ENCODE assay signal across 9 mouse cellular contexts in genomic region chr8:94186542-94186941, GRCm38 (mm10). TPM values are rescaled to one million over a fixed set of nuclear protein-coding genes. Genes with fewer than 3 reads are reported as not detected.
DNase-seq lines count a peak whose midpoint lies in the region; ATAC-seq and TF ChIP-seq lines count a peak whose summit lies in the region.
"Had no signal": no experiment of that assay in that cellular context is flagged by ENCODE, and none has a peak within 500 bp of the region (broad histone marks: within the 10 kb centered on the region; RNA-seq: fewer than 3 reads in every experiment).

No protein-coding gene starts in this region.

- no peak overlapping the region for H3K27ac ChIP-seq in hindbrain, postnatal 0 days
- peak overlapping the region; percentile 96 for H3K27ac ChIP-seq in liver, embryonic 13.5 days
- H3K27ac ChIP-seq in thymus, adult 2 months (ENCODE audit: control insufficient read depth, insufficient read depth, low read length): no peak overlapping the region

- H3K9ac ChIP-seq in hindbrain, postnatal 0 days (replicated peaks; ENCODE audit: low read length): no peak overlapping the region
- peak overlapping the region; percentile 72 for H3K9ac ChIP-seq in liver, embryonic 13.5 days

- TF ChIP-seq POLR2A in thymus, adult 2 months (IDR thresholded peaks at IDR 0.05; ENCODE audit: control insufficient read depth, extremely low read depth, insufficient read depth, low read length, poor library complexity): no peak

- H3K4me1 ChIP-seq in hindbrain, postnatal 0 days (ENCODE audit: insufficient read depth, low read length): peaks cover 5% of the 10 kb centered on the region; the same call in 1 of the 2 replicates
- peaks cover 91% of the 10 kb centered on the region for H3K4me1 ChIP-seq in liver, embryonic 13.5 days (replicated peaks)
- peaks cover 15% of the 10 kb centered on the region for H3K4me1 ChIP-seq in thymus, adult 2 months (replicated peaks; ENCODE audit: control insufficient read depth, insufficient read depth, low read length)

- 10% methylated on average over 17 of the region's 17 CpGs for WGBS in hindbrain, postnatal 0 days
- WGBS in liver, embryonic 13.5 days (ENCODE audit: insufficient replicate concordance): under 1% methylated on average over 17 of the region's 17 CpGs
- WGBS in thymus, adult 2 months: 4% methylated on average over 17 of the region's 17 CpGs

- no peaks in the 10 kb centered on the region for H3K9me3 ChIP-seq in hindbrain, postnatal 0 days (ENCODE audit: low read length)
- no peaks in the 10 kb centered on the region for H3K9me3 ChIP-seq in liver, embryonic 13.5 days (replicated peaks)

- H3K27me3 ChIP-seq in hindbrain, postnatal 0 days (ENCODE audit: insufficient read depth, low read length): peaks cover 12% of the 10 kb centered on the region; the same call in 1 of the 2 replicates
- H3K27me3 ChIP-seq in liver, embryonic 13.5 days: peaks cover 45% of the 10 kb centered on the region
- H3K27me3 ChIP-seq in thymus, adult 2 months (ENCODE audit: control insufficient read depth, insufficient read depth, low read length): peaks cover 3% of the 10 kb centered on the region; the same call in 1 of the 2 replicates

- peak overlapping the region; percentile 7; the same call in 1 of the 2 replicates for H3K4me3 ChIP-seq in hindbrain, postnatal 0 days (ENCODE audit: low read length)
- peak overlapping the region; percentile 34 for H3K4me3 ChIP-seq in liver, embryonic 13.5 days (replicated peaks)
- H3K4me3 ChIP-seq in thymus, adult 2 months (ENCODE audit: control insufficient read depth, insufficient read depth, low read length): no peak overlapping the region

- no peaks in the 10 kb centered on the region for H3K36me3 ChIP-seq in hindbrain, postnatal 0 days (ENCODE audit: insufficient read depth, low read length)
- no peaks in the 10 kb centered on the region for H3K36me3 ChIP-seq in liver, embryonic 13.5 days
- no peaks in the 10 kb centered on the region for H3K36me3 ChIP-seq in thymus, adult 2 months (ENCODE audit: control insufficient read depth, insufficient read depth, low read length)

- ATAC-seq in frontal cortex, adult (ENCODE audit: low TSS enrichment): 0 out of 2 replicates have a peak, but pooled peaks have one; percentile 8
- peak; percentile 37 for ATAC-seq in hindbrain, postnatal 0 days
- ATAC-seq in liver, embryonic 13.5 days (ENCODE audit: low read depth): peak; percentile 83

- peak; percentile 81 for TF ChIP-seq CTCF in hindbrain, postnatal 0 days (IDR thresholded peaks at IDR 0.05; ENCODE audit: low read depth)
- TF ChIP-seq CTCF in thymus, adult 2 months (IDR thresholded peaks at IDR 0.05; ENCODE audit: borderline replicate concordance, control insufficient read depth, extremely low read depth, insufficient read depth, low read length, poor library complexity): peak; percentile 64; the same call in 1 of the 2 replicates

- DNase-seq in frontal cortex, postnatal 36 days (ENCODE audit: low spot score in 2 of 2): no peak
- peak; percentile 79 for DNase-seq in cerebellum, adult 9-10 months
- DNase-seq in gastrocnemius, adult 18-20 months (ENCODE audit: low spot score): peak; percentile 82
- DNase-seq in hindbrain, postnatal 0 days (ENCODE audit: low spot score): peak; percentile 83
- peak; percentile 89 for DNase-seq in liver, embryonic 13.5 days
- DNase-seq in neural tube, embryonic 10.5 days (ENCODE audit: extremely low spot score, low spot score): peak; percentile 73
- peak; percentile 77 for DNase-seq in thymus, adult 2 months

- H3K4me2 ChIP-seq in hindbrain, postnatal 0 days (ENCODE audit: low read depth, low read length): peak overlapping the region; percentile 36
- H3K4me2 ChIP-seq in liver, embryonic 13.5 days: peak overlapping the region; percentile 70

RNA-seq across cellular contexts. Expression of gene Mt1, which starts 7.7 kb away (rescaled TPM):
- total RNA-seq in gastrocnemius, adult 18-20 months (2021): 100 to 1,000 TPM in 1 of 2 experiments, 10 to 100 TPM in 1; 22.5 to 181 TPM
- total RNA-seq in hindbrain, postnatal 0 days (2014; rRNA removed): 648 and 1,037 TPM in 2 replicates
- 742 and 847 TPM in 2 replicates for polyA plus RNA-seq in hindbrain, postnatal 0 days (2015; fragmentation: Nextera tagmentation; extraction: Ambion mirVana)
- 3,562 and 4,215 TPM in 2 replicates for polyA plus RNA-seq in liver, embryonic 13.5 days (2015; fragmentation: Nextera tagmentation; extraction: Ambion mirVana)
- polyA plus RNA-seq in thymus, adult 2 months (2012; rRNA removed): 155 and 260 TPM in 2 replicates

RNA-seq across cellular contexts. Expression of gene Mt2, which starts 14.1 kb away (rescaled TPM):
- 100 to 1,000 TPM in 1 of 2 experiments, 10 to 100 TPM in 1; 18.7 to 229 TPM for total RNA-seq in gastrocnemius, adult 18-20 months (2021)
- 109 and 110 TPM in 2 replicates for total RNA-seq in hindbrain, postnatal 0 days (2014; rRNA removed)
- polyA plus RNA-seq in hindbrain, postnatal 0 days (2015; fragmentation: Nextera tagmentation; extraction: Ambion mirVana): 202 and 239 TPM in 2 replicates
- polyA plus RNA-seq in liver, embryonic 13.5 days (2015; fragmentation: Nextera tagmentation; extraction: Ambion mirVana): 1,104 and 1,162 TPM in 2 replicates
- 16.2 and 21.0 TPM in 2 replicates for polyA plus RNA-seq in thymus, adult 2 months (2012; rRNA removed)

RNA-seq across cellular contexts. Expression of gene Nup93, which starts 27.8 kb away (rescaled TPM):
- total RNA-seq in gastrocnemius, adult 18-20 months (2021): 10 to 100 TPM in 1 of 2 experiments, 1 to 10 TPM in 1; 9.9 to 10.3 TPM
- 33.1 and 43.3 TPM in 2 replicates for total RNA-seq in hindbrain, postnatal 0 days (2014; rRNA removed)
- polyA plus RNA-seq in hindbrain, postnatal 0 days (2015; fragmentation: Nextera tagmentation; extraction: Ambion mirVana): 42.3 and 44.8 TPM in 2 replicates
- 58.7 and 65.6 TPM in 2 replicates for polyA plus RNA-seq in liver, embryonic 13.5 days (2015; fragmentation: Nextera tagmentation; extraction: Ambion mirVana)
- 28.1 and 28.2 TPM in 2 replicates for polyA plus RNA-seq in thymus, adult 2 months (2012; rRNA removed)

RNA-seq across cellular contexts. Expression of gene Mt3, which starts 34.1 kb away (rescaled TPM):
- 1 to 10 TPM in 1 of 2 experiments, under 1 TPM in 1; 0.78 to 1.8 TPM for total RNA-seq in gastrocnemius, adult 18-20 months (2021)
- total RNA-seq in hindbrain, postnatal 0 days (2014; rRNA removed): 631 and 889 TPM in 2 replicates
- 445 and 458 TPM in 2 replicates for polyA plus RNA-seq in hindbrain, postnatal 0 days (2015; fragmentation: Nextera tagmentation; extraction: Ambion mirVana)
- polyA plus RNA-seq in liver, embryonic 13.5 days (2015; fragmentation: Nextera tagmentation; extraction: Ambion mirVana): 0.45 and 0.47 TPM in 2 replicates
- polyA plus RNA-seq in thymus, adult 2 months (2012; rRNA removed): 0.96 and 1.9 TPM in 2 replicates

RNA-seq across cellular contexts. Expression of gene Mt4, which starts 49.5 kb away (rescaled TPM):
- total RNA-seq in gastrocnemius, adult 18-20 months (2021): not detected
- not detected in 2 replicates for total RNA-seq in hindbrain, postnatal 0 days (2014; rRNA removed)
- polyA plus RNA-seq in hindbrain, postnatal 0 days (2015; fragmentation: Nextera tagmentation; extraction: Ambion mirVana): not detected in 2 replicates
- polyA plus RNA-seq in liver, embryonic 13.5 days (2015; fragmentation: Nextera tagmentation; extraction: Ambion mirVana): 0.78 and 0.98 TPM in 2 replicates
- polyA plus RNA-seq in thymus, adult 2 months (2012; rRNA removed): 6.5 and 12.1 TPM in 2 replicates
- total RNA-seq: left cerebral cortex, postnatal 36 days had no signal

Comparison
In these comparisons a context has a peak if more than half of its experiments do, and no peak if none do; other contexts are left out.
1. ATAC-seq: peak in every context shown above with its lines; median percentile 83 in liver, embryonic 13.5 days; 37 in hindbrain, postnatal 0 days; 8 in frontal cortex, adult.
2. DNase-seq: peak in cerebellum, adult 9-10 months (single experiment), gastrocnemius, adult 18-20 months (single experiment), hindbrain, postnatal 0 days (single experiment), liver, embryonic 13.5 days (single experiment), neural tube, embryonic 10.5 days (single experiment) and thymus, adult 2 months (single experiment); none in frontal cortex, postnatal 36 days (0 of 2).